Mouse (Mus musculus) ES-Bruce4 (cell line): ENCODE measurements around the gene Inpp5a. TPM values are rescaled to one million over a fixed set of nuclear protein-coding genes. Genes with fewer than 3 reads are reported as not detected.

Experiments used
- H3K27ac ChIP-seq: 2 replicates; pipeline ENCODE4 v1.5.1; 2012; ENCODE audit warnings: low read length, inconsistent platforms; ENCODE audit not compliant: insufficient read depth
- H3K27me3 ChIP-seq: 2 replicates; pipeline ENCODE4 v1.6.1; 2012; ENCODE audit warnings: mild to moderate bottlenecking, low read length, inconsistent platforms; ENCODE audit not compliant: control insufficient read depth, poor library complexity, insufficient read depth, severe bottlenecking
- H3K36me3 ChIP-seq: 2 replicates; pipeline ENCODE4 v1.6.1; 2012; ENCODE audit warnings: inconsistent platforms, mild to moderate bottlenecking, low read length, moderate library complexity; ENCODE audit not compliant: control insufficient read depth, poor library complexity, insufficient read depth, severe bottlenecking
- H3K4me1 ChIP-seq: one replicate; pipeline ENCODE4 v1.8.1; 2011; ENCODE audit warnings: low read length; ENCODE audit not compliant: control insufficient read depth, insufficient read depth
- H3K4me3 ChIP-seq: 2 replicates; pipeline ENCODE4 v1.5.1; 2011; ENCODE audit warnings: low read depth, mild to moderate bottlenecking, low read length
- H3K9ac ChIP-seq: 2 replicates; pipeline ENCODE4 v1.6.1; 2012; ENCODE audit warnings: low read depth, mild to moderate bottlenecking, inconsistent platforms; ENCODE audit not compliant: poor library complexity, severe bottlenecking
- H3K9me3 ChIP-seq: replicated peaks from 2 replicates; pipeline ENCODE4 v1.6.1; 2012; ENCODE audit warnings: mild to moderate bottlenecking, low read length, inconsistent platforms; ENCODE audit not compliant: control insufficient read depth, poor library complexity, insufficient read depth, severe bottlenecking
- CTCF ChIP-seq: IDR thresholded peaks from one replicate; pipeline ENCODE4 v1.8.1; 2011; ENCODE audit warnings: low read depth, low read length
- EP300 ChIP-seq: IDR thresholded peaks from 2 replicates; pipeline ENCODE4 v1.6.1; 2011; ENCODE audit warnings: low read depth, low read length; ENCODE audit not compliant: insufficient read depth
- POLR2A ChIP-seq: IDR thresholded peaks from one replicate; pipeline ENCODE4 v1.8.1; 2011; ENCODE audit warnings: low read length; ENCODE audit not compliant: insufficient read depth
- polyA plus RNA-seq: library from polyadenylated mRNA; stranded (reverse); fragments of >200 nt; gene quantifications from 2 replicates; pipeline ENCODE4 v1.2.4, GENCODE M21; 2011; ENCODE audit warnings: low read depth; ENCODE audit not compliant: missing spikeins, insufficient read depth, insufficient read length

Gene Inpp5a
- polyA plus RNA-seq, 1 experiment: 37.6 TPM

- Histone ChIP-seq H3K4me3 (peak overlapping the region; percentile 8), H3K27ac (no peak overlapping the region), H3K9ac (peak overlapping the region; percentile 23), H3K36me3 (no peaks in the 10 kb centered on the region), H3K27me3 (peaks cover 4% of the 10 kb centered on the region; the same call in 1 of the 2 replicates), H3K4me1 (peaks cover 6% of the 10 kb centered on the region), H3K9me3 (no peaks in the 10 kb centered on the region)
- TF ChIP-seq CTCF: no peak
- TF ChIP-seq POLR2A: no peak
- no peak for TF ChIP-seq EP300
These were observed 195.6 kb downstream of the Inpp5a start for GRCm38 (mm10) chr7:139584221-139585175.

GRCm38 (mm10) chr7:139585183-139585821, 196.4 kb downstream of the Inpp5a start:
- TF ChIP-seq EP300 (no peak), CTCF (peak; percentile 13)
- Histone ChIP-seq H3K36me3 (no peaks in the 10 kb centered on the region), H3K9ac (0 out of 2 replicates have a peak overlapping the region, but pooled peaks have one; percentile 23), H3K9me3 (no peaks in the 10 kb centered on the region), H3K27me3 (peaks cover 4% of the 10 kb centered on the region; the same call in 1 of the 2 replicates), H3K4me3 (peak overlapping the region; percentile 8), H3K4me1 (peaks cover 6% of the 10 kb centered on the region), H3K27ac (no peak overlapping the region)

- Histone ChIP-seq H3K4me3 (no peak overlapping the region), H3K36me3 (no peaks in the 10 kb centered on the region), H3K9ac (no peak overlapping the region), H3K9me3 (no peaks in the 10 kb centered on the region), H3K27me3 (peaks cover 4% of the 10 kb centered on the region; the same call in 1 of the 2 replicates), H3K27ac (no peak overlapping the region), H3K4me1 (peaks cover 9% of the 10 kb centered on the region)
- TF ChIP-seq EP300 (no peak), POLR2A (no peak), CTCF (no peak)
These were observed 199.0 kb downstream of the Inpp5a start for GRCm38 (mm10) chr7:139587919-139588318.

- Histone ChIP-seq H3K4me1 (peaks cover 13% of the 10 kb centered on the region), H3K4me3 (no peak overlapping the region), H3K27ac (no peak overlapping the region), H3K9me3 (no peaks in the 10 kb centered on the region), H3K9ac (no peak overlapping the region), H3K27me3 (no peaks in the 10 kb centered on the region), H3K36me3 (no peaks in the 10 kb centered on the region)
- TF ChIP-seq CTCF: peak; percentile 82
- TF ChIP-seq EP300: no peak
- no peak for TF ChIP-seq POLR2A
These were observed 201.4 kb downstream of the Inpp5a start for GRCm38 (mm10) chr7:139590302-139590701.

- peaks cover 8% of the 10 kb centered on the region for H3K4me1 ChIP-seq
- TF ChIP-seq POLR2A (no peak), EP300 (peak; percentile 28; the same call in 1 of the 2 replicates), CTCF (no peak)
- no peaks in the 10 kb centered on the region for H3K27me3 ChIP-seq
- H3K36me3 ChIP-seq: no peaks in the 10 kb centered on the region
- no peak overlapping the region for H3K4me3 ChIP-seq
- no peaks in the 10 kb centered on the region for H3K9me3 ChIP-seq
- no peak overlapping the region for H3K9ac ChIP-seq
- H3K27ac ChIP-seq: no peak overlapping the region
These were observed 202.4 kb downstream of the Inpp5a start for GRCm38 (mm10) chr7:139591311-139591710.

- TF ChIP-seq CTCF (no peak), EP300 (no peak), POLR2A (no peak)
- H3K4me3 ChIP-seq: no peak overlapping the region
These were observed 206.4 kb downstream of the Inpp5a start for GRCm38 (mm10) chr7:139595311-139595710.

More at GRCm38 (mm10) chr7:139595311-139595710, 206.4 kb downstream of the Inpp5a start:
- Histone ChIP-seq H3K9me3 (no peaks in the 10 kb centered on the region), H3K4me1 (peaks cover 8% of the 10 kb centered on the region), H3K27ac (no peak overlapping the region), H3K36me3 (no peaks in the 10 kb centered on the region), H3K9ac (no peak overlapping the region), H3K27me3 (no peaks in the 10 kb centered on the region)
